Mouse (Mus musculus) induced T-regulatory cell, adult 2 months (primary cell): ENCODE measurements around the gene Vps35l.
A peak's percentile ranks its signal among the peaks of the same experiment; 100 is the strongest.

Experiments
- DNase-seq: peaks from one replicate; pipeline ENCODE4 v3.0.0-alpha.2; 2012; ENCODE audit warnings: low read depth

Gene Vps35l

GRCm38 (mm10) chr7:118777598-118778394 lies 37.8 kb downstream of the Vps35l start:
- DNase-seq = no peak

GRCm38 (mm10) chr7:118778561-118778960 lies 38.5 kb downstream of the Vps35l start:
- DNase-seq = no peak

- DNase-seq = no peak
Measured at GRCm38 (mm10) chr7:118783305-118784001, 43.4 kb downstream of the Vps35l start.

- no peak for DNase-seq
Measured at GRCm38 (mm10) chr7:118786091-118786490, 46.1 kb downstream of the Vps35l start.

GRCm38 (mm10) chr7:118787326-118787725 lies 47.3 kb downstream of the Vps35l start:
- DNase-seq = no peak

GRCm38 (mm10) chr7:118788481-118788880 lies 48.5 kb downstream of the Vps35l start:
- DNase-seq = no peak

- DNase-seq = no peak
Measured at GRCm38 (mm10) chr7:118790292-118790691, 50.3 kb downstream of the Vps35l start.

GRCm38 (mm10) chr7:118793899-118794298 lies 53.9 kb downstream of the Vps35l start:
- DNase-seq = no peak

GRCm38 (mm10) chr7:118795779-118796178 lies 55.8 kb downstream of the Vps35l start:
- DNase-seq = no peak

- DNase-seq = no peak
Measured at GRCm38 (mm10) chr7:118796838-118797237, 56.8 kb downstream of the Vps35l start.

- DNase-seq = no peak
Measured at GRCm38 (mm10) chr7:118797600-118797999, 57.6 kb downstream of the Vps35l start.

GRCm38 (mm10) chr7:118798105-118798570 lies 58.1 kb downstream of the Vps35l start:
- DNase-seq = peak; percentile 38

GRCm38 (mm10) chr7:118800112-118800734 lies 60.2 kb downstream of the Vps35l start:
- peak; percentile 7 for DNase-seq

GRCm38 (mm10) chr7:118801791-118802190 lies 61.8 kb downstream of the Vps35l start:
- no peak for DNase-seq

GRCm38 (mm10) chr7:118803425-118803824 lies 63.4 kb downstream of the Vps35l start:
- DNase-seq = no peak

- DNase-seq = no peak
Measured at GRCm38 (mm10) chr7:118806631-118807411, 66.8 kb downstream of the Vps35l start.

- no peak for DNase-seq
Measured at GRCm38 (mm10) chr7:118807899-118808298, 67.9 kb downstream of the Vps35l start.

GRCm38 (mm10) chr7:118811407-118812106 lies 71.5 kb downstream of the Vps35l start:
- no peak for DNase-seq

- DNase-seq = no peak
Measured at GRCm38 (mm10) chr7:118813592-118813991, 73.6 kb downstream of the Vps35l start.

GRCm38 (mm10) chr7:118816275-118816674 lies 76.2 kb downstream of the Vps35l start:
- DNase-seq = no peak

- DNase-seq = no peak
Measured at GRCm38 (mm10) chr7:118817741-118818140, 77.7 kb downstream of the Vps35l start.
